Mouse (Mus musculus): Measurements from ENCODE around the gene Kynu.

Gene Kynu

DNA sequence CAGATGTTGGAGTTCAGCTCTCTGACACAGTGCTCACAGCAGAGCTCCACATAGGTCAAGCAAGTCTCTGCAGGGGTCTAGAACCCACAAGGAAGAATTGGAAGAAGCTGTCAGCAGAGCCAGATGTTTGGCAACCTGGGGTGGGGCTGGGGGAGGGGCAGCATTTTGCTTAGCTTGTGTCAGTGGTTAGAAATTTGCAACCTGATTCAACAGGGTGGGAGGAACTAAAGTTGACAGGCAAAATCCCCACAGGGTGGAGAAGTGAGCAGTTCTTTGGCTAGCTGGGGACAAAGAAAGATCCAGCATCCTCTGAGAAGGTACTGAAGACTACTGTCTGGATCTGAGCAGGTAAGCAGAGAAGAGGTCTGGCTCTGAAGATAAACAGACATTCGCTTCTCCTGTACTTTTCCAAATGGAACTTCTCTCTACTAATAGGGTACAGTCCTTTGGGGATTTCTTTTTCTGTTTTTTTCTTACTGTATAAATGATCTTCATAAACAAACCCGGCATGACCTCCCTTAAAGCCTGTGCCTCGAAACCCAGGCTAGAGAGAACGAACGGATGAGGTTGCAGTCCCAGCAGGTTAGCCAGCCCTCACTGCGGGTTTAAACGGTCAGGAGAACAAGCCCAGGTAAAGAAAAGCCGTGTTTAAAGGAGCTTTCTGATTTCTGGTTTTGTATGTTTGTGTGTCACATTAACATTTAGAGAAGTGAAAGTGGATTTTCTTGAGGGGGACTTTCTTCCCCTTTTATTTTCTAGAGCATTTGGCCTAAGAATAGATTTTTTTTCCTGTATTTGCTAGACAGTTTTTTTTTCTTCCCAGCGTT lies at the start of gene Kynu:
Kynu (plus strand) TSS at position 268 of the 827 bp plus-strand sequence.
- DNase-seq (ENCODE audit: low spot score): no peak

DNA sequence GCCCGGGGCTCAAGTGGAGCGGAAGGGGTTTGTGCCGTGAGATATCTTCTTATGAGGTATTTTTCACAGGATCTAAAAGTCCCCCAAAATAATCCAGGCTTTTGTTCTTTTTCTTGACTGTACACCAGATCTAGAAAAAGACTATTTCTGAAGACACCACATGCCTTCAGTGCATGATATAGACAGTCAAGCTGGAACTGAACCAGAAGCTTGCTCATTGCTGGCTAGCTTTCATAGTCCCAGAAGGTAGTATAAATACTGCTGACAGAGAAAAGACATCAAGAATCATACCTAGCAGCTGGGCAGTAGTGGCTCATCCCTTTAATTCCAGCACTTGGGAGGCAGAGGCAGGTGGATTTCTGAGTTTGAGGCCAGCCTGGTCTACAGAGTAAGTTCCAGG lies 48.9 kb upstream of the Kynu start:
- DNase-seq (ENCODE audit: low spot score): no peak

DNA sequence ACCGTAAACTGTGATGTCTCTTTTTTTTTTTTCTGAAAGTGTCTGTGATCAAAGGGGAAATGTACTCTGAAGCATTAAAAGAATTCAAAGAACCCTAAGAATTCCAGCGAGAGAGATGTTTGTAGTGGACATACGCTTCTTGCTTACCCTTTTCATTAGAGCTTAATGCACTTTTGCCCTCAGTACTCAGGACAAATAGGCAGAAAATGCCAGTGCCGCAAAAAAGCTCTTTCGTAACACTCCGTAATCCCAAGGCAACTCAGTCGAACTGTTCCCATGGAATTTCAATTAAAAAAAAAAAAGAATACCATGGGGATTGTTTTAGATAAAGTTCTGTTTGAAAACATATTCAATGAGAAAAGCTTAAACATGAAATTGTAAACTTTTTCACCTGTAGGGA lies 41.3 kb upstream of the Kynu start:
- DNase-seq (ENCODE audit: low spot score): no peak

DNA sequence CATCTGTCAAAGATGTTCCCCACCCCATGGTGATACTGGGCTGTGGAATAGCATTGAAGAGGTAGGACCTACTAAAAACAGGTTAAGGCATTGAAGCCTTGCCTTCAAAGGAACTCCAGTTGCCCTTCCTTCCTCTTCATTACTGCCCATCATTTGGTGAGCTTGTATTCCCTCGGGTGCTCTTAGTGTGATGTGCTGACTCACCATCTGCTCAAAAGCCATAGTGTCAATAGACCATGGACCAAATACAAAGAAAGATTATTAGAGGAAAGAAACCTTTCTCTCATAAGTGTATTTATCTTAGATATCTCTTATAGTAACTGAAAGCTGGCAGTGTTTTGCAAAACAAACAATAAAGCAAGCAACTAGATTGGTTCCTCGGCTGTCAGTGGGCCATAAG lies 20.7 kb upstream of the Kynu start:
- no peak for DNase-seq (ENCODE audit: low spot score)

DNA sequence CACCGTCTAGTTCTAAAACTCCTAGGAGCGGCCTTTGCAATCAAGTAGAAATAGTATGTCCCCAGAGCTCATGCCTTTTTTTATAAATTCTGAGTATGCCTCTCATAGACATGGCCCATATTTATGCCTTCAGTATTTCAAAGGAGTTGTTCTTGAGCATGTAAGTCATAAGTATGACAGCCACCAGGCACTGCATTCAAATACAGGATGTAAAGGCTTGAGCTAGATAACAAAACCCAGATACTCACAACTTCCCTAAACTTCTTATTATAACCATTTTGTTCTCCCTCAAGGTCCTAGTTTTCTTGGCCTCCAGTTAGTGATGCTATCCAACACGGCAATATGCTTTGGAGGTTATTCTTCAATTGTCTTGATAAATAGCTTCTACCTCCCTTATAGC lies 12.5 kb upstream of the Kynu start:
- DNase-seq (ENCODE audit: low spot score): no peak

DNA sequence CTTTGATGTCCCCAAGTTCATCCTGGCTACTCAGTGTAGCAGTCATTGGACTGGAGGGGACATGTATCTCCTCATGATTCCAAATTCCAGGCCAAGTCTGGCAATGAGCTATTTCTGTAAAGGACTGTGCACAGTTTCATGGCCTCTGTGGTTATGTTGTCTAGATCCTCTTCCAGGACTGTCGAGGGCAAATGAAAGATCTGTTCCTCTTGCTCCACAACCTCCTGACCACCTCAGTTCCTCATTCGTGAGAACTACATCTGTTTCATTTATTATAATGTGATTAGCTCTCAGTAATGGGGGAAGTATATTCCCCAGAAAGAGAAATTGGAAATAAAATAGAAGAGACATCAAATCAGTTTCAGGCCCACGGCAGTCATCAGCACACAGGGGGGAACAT lies 9.5 kb upstream of the Kynu start:
- DNase-seq (ENCODE audit: low spot score): no peak

DNA sequence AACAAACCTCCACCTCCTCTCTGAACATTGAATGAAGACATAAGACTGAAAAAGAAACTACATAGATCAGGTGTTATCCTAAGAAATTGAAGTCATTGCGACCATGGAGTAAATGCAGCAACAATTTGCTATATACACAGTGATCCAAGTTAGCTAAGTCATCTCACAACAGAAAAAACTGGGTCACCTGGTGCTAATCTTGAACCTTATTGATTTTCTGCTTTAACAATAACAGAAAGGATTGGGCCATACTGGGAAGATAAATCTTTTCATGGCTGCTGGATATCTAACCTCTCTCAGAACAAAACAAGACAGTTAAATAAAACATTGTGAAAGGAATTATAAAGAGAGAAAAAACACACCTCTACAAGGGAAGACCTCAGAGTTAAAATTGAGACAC lies 8.7 kb upstream of the Kynu start:
- DNase-seq (ENCODE audit: low spot score): no peak

DNA sequence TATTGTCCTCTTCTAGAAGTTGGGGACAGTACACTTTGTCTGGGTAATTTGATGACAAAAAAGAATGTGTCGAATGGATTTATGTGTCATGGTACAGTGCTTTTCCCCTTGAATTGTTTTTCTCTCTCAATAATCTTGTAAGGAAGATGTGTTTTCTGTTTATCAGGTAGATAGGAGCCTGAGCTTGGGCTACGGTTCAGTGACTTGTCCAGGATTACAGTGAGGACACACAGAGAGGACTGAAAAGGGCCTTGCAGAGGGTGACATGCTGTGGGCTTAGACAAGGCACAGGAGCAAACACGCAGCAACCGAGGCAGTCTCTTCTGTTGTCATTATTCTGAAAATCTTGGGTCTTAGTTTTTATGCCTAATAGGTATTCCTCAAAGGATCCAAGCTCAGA lies 913 bp upstream of the Kynu start:
- DNase-seq (ENCODE audit: low spot score): no peak

DNA sequence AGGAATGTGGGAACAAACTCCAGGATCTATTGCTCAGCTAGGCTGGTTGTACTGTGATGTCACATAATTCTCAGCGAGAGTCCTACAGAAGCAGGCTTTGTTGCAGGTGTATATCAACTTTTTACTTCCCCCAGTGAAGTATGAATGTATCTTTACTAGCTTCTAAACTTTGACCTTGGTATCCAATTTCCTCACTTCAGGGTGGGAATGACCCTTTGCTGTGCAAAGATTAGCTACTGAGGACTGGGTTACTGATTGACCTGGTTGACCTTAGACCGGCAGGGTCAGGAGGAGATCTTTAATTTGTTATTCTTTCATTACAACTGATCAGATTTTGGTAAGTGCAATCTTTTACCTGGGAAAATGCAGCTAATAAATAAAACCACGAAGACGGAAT lies 758 bp downstream of the Kynu start:
- DNase-seq (ENCODE audit: low spot score): no peak

DNA sequence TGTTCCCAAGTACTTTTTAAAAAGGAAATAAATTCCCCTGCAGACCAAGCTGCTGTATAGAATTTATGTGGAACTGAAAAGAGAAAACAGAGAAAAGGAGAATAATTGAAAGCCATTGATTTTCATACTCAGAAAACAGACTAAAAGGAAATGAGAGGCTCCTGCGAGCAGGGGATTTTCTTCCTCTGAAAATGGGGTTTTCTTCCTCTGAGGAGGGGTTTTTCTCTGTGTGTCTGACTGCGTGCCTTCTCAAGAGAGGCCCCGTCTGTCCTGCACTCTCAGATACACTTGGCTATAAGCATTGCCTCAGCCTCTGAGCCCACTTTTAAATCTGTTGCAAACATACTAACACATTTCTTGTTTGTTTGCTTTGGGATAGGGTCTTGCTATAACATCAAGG lies 1.9 kb downstream of the Kynu start:
- no peak for DNase-seq (ENCODE audit: low spot score)

DNA sequence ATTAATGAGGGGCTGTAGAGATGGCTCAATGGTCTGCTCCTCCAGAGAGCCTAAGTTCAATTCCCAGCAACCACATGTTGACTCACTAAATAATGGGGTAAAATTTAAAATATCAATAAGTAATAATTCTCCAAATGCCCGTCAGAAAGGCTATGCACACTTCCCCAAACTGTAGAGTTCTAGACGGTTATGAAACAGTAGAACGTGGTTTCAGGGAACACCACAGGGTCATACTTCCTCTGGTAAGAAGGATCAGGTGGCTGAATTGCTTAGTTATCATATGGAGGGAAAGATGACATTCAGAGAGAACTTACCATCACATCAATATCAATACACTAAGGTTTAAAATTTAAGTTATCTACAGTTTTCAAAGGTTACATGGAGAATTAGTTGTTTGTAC lies 6.1 kb downstream of the Kynu start:
- no peak for DNase-seq (ENCODE audit: low spot score)

DNA sequence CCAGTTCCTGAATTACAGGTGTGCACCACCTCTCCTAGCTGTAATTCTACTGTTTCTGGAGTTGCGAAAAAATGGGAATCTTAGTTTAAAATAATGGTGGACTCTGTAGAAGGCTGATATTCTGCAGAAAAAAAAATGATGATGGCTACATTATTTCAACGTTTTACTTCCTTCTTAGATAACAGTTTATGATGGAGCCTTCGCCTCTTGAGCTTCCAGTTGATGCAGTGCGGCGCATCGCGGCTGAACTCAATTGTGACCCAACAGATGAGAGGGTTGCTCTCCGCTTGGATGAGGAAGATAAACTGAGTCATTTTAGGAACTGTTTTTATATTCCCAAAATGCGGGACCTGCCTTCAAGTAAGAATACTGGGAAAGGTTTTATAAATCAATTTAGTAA lies 7.7 kb downstream of the Kynu start:
- DNase-seq (ENCODE audit: low spot score): no peak

DNA sequence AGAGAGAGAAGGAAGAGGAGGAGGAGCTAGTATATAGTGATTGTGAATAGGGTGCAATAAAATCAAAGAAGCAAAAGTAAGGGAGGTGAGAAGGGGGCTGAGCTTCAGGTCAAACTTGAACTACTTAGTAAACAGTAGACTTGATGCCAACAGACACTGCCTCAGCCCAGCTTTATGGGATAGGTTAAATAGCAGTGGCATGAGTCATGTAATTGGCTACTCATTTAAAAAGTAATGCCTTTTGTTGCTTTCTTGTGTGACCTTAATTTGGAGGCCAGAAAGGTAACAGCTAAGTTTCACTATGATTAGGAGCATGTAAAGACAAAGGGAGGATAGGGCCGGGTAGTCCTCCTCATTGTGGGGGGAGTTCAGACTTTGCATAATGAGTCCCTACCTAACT lies 13.3 kb downstream of the Kynu start:
- DNase-seq (ENCODE audit: low spot score): no peak

DNA sequence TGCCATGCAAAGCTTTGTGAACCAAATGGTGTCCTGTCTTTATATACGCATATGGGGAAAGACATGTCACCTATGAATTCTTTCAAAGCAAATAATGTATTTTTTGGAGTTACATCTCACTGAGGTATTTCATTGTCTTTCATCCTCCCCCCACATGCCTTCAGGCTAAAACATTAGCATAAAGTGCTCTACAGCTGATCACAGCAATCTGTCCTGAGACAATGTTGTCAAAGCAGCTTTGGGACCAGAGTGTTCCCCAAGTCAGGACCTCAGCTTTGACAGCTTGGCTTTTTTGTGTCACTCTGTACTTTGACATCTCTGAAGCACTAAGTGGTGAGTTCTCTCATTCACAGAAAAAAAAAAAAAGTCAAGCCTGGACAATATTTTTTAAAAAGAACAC lies 18.4 kb downstream of the Kynu start:
- DNase-seq (ENCODE audit: low spot score): no peak

DNA sequence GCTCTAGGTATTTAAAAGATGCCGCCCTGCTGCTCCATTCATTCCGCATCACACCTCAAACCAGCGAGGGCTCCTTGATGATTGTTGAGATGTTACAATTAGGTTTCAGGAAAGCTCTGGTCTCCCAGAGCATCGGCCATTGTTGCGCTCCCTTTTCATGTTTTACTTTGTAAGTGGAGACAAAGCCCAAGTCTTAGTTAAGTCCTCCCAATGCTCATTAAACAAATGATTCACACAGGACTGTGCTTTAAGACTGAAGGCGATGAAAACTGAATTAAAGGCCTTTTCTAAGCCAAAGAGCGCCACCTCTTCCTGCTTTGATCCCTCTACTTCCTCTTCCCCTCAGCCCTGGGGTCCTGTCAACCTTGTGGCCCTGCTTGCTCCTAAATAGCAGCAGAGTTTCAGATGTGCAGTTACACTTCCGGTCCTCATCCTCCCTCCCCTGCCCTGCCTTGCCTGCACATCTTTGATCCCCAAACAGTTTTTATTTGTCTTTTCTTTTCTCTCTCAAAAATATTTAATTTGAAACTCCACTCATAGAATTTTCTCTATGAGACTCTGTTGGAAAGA lies 28.2 kb downstream of the Kynu start:
- DNase-seq (ENCODE audit: low spot score): no peak

DNA sequence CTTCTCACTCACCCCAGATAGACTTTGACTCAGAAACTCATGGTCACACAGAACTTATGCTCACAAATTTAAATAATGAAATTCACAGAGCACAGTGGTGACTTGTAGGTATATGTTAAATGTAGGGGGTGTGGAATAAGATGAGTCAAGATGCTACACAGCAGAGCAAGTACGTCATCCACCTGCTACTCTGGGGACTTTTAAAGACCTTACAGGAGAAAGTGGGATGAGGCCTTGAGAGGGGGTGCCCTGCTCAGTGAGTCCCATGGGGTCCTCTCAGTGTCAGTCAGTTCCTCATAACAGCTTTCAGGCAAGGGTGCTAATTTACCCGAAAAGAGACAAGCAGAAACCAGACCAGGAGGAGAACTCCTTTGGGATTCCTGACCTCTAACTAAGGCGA lies 30.4 kb downstream of the Kynu start:
- DNase-seq (ENCODE audit: low spot score): no peak

DNA sequence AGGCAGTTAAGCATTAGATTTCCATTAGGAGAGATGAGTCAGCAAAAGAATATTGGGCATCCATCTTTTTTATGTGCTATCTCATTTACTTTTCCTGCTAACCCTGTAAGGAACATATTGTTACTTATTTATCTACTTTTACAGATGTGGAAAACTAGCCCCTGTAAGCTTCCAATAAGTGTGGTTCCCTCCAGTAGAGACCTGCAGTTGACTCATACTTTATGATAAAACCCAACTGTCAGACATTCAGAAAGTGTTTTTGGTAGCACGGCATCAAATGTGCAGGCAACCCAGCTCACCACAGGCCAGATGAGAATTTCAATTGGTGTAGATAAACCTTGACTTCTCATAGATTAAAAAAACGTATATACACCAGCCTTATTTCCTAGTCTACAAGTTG lies 32.7 kb downstream of the Kynu start:
- no peak for DNase-seq (ENCODE audit: low spot score)

DNA sequence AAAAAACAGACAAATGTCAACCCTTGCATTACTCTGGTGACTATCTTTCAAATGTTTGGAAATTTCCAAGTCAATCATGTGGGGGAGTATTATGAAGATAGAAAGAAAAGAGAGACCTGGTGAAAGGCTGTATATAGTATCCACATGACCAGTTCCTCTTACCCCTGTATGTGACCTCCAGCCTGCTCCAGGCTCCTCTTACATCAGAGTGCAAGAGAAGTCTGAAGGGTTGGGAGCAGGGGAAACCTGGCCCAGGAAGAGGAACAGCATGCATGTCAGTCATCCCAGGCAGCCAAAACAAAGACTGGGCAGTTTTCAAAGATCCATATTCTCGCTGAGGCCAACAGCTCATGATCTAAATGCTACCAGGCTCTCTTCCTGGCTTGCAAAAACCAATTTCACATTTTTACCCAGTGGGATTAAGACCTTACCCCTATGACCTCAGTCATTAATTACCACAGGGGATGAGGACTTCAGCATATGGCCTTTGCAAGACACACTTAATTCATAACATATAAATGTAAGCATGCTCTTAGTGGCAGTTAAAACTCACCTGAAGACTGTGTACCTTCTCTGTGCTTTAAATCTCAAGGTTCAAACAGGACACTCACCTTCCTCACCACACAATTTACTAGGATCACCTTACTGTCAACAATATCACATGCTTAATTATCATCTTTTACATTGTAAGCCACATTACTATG lies 37.0 kb downstream of the Kynu start:
- no peak for DNase-seq (ENCODE audit: low spot score)

DNA sequence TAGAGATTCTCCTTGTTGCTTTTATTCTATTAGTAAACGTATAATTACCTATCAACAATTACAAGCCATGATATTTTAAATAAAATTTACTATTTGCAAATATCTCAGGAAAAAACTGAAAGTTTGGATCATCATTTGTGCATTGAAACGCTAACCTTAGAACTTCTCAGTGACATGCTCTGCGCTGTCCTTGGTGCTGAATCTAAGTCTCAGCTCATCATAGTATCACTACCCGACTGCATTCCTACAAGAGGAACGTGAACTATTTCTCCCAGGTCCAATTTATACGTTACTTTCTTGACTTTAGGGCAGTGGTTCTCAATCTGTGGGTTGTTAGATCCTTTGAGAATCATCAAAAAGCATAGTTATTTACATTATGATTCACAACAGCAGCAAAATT lies 58.4 kb downstream of the Kynu start:
- peak; percentile 46 for DNase-seq (ENCODE audit: low spot score)

DNA sequence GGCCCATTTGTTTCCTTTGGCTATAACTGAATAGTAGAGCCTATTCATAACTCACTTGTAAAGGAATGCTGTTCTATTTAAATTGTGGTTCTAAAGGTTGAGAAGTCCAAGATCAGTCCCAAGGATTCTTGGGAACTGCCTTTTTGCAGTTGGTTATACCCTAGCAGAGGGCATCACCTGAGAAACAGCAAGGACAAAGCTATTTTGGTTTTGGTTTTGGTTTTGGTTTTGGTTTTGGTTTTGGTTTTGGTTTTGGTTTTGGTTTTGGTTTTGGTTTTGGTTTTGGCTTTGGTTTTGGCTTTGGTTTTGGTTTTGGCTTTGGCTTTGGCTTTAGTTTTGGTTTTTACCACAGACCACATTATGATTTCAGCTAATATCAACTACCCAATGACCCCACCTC lies 66.0 kb downstream of the Kynu start:
- DNase-seq (ENCODE audit: low spot score): no peak

DNA sequence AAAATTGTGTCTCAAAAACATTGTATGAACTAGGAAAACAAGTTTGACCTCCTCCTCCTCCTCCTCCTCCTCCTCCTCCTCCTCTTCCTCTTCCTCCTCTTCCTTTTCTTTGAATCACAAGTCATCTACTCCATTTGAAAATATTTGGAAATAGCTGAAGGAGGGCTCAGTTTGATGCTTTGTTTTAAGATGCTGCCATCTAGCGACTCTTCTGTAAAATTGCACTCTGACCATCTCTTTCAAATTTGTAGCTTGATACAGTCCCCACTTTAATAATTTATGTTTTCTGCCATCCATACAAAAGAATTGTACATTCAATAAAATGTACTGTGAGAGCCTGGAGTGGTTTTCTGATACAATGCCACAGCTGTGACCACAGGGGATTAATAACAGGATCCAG lies 67.7 kb downstream of the Kynu start:
- DNase-seq (ENCODE audit: low spot score): no peak

DNA sequence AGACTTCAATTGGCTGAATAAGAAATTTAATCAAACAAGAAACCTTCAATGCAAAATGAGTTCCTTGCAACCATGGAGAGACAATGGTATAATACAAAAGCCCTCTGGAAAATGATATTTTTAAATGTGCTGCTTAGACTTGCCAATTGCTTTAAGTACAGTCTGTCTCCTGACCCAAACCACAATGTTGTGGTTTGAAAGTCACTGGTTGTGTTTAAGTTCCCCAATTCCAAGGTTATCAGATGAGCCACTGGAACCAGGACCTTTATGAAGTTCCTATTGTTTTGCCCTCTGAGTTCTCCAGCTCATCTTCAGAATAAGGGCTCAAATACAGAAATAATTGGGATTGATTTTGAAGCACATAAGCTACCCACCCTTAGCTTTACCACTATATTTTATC lies 76.7 kb downstream of the Kynu start:
- DNase-seq (ENCODE audit: low spot score): no peak

DNA sequence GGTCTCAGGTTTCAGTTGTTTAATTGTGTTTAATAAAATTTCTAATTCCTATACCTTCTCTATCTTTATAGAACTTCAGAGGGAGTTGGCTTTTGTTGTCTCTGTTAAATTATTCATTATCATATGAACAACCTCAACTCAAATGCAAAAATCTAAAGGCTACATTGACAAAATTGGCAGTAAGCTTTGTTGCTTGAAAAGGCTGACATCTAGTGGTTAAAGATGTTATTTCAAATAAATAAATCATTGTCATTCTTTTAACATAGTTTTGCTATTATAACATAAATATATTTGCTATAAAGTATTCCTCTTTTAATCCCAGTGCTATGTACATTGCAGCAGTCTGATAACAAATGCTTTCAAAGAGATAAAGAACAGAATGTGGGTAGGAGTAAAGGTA lies 81.4 kb downstream of the Kynu start:
- DNase-seq (ENCODE audit: low spot score): no peak

DNA sequence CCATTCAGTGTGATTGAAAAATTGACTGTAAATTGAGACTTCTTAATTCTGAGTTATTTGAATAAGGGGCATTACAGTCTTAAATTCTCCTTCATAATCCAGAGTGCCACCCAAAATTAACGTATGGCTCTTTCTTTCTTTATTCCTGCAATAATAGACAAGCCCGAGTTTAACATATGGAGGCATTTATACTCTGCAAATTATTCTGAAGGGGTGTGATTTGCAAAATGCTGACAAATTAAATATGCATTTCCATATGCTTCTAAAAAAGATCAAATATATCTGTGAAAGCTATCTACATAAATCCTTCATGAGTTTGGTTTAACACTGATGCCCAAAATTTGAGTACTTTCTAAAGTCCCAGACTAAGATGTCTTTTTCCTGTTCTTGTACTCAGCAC lies 91.8 kb downstream of the Kynu start:
- no peak for DNase-seq (ENCODE audit: low spot score)
